Mouse (Mus musculus) cortical plate, adult 2 months (tissue): ENCODE measurements around the gene Stc2.

Experiments used
- CTCF ChIP-seq: fragments of 200-500 bp; IDR thresholded peaks from 2 replicates; pipeline ENCODE4 v1.5.1; 2011; ENCODE audit warnings: mild to moderate bottlenecking, control low read depth, low read length; ENCODE audit not compliant: insufficient read depth; ENCODE audit errors: extremely low read depth
- POLR2A ChIP-seq: fragments of 200-500 bp; IDR thresholded peaks from 2 replicates; pipeline ENCODE4 v1.6.1; 2011; ENCODE audit warnings: mild to moderate bottlenecking, low read length, control low read depth; ENCODE audit not compliant: insufficient read depth; ENCODE audit errors: extremely low read depth

- no peak for TF ChIP-seq CTCF
- TF ChIP-seq POLR2A, result no peak
These were observed 11.4 kb downstream of the Stc2 start for GRCm38 (mm10) chr11:31358453-31358852.
